Mouse (Mus musculus) ZHBTc4 (cell line): ENCODE results near the gene Stxbp5l.

ENCODE experiments used
- DNase-seq: peaks from one replicate; pipeline ENCODE4 v3.0.0-alpha.2; 2011; ENCODE audit warnings: low read depth, low spot score

Gene Stxbp5l

GRCm38 (mm10) chr16:37384821-37385344 is at the start of gene Stxbp5l:
TSS of gene Stxbp5l (minus strand) at chr16:37384962.
- peak; percentile 98 for DNase-seq

- no peak for DNase-seq
Measured at GRCm38 (mm10) chr16:37433418-37434204, 48.8 kb upstream of the Stxbp5l start.

GRCm38 (mm10) chr16:37425434-37425833 is 40.7 kb upstream of the Stxbp5l start:
- DNase-seq = no peak

- DNase-seq = no peak
Measured at GRCm38 (mm10) chr16:37422874-37423273, 38.1 kb upstream of the Stxbp5l start.

- no peak for DNase-seq
Measured at GRCm38 (mm10) chr16:37421851-37422250, 37.1 kb upstream of the Stxbp5l start.

- no peak for DNase-seq
Measured at GRCm38 (mm10) chr16:37420512-37420911, 35.8 kb upstream of the Stxbp5l start.

- no peak for DNase-seq
Measured at GRCm38 (mm10) chr16:37405536-37405935, 20.8 kb upstream of the Stxbp5l start.

- no peak for DNase-seq
Measured at GRCm38 (mm10) chr16:37404922-37405321, 20.2 kb upstream of the Stxbp5l start.

GRCm38 (mm10) chr16:37389964-37390363 is 5.2 kb upstream of the Stxbp5l start:
- DNase-seq = no peak

- DNase-seq = no peak
Measured at GRCm38 (mm10) chr16:37389201-37389905, 4.6 kb upstream of the Stxbp5l start.

GRCm38 (mm10) chr16:37384369-37384768 is 393 bp downstream of the Stxbp5l start:
- peak; percentile 77 for DNase-seq

GRCm38 (mm10) chr16:37383426-37383825 is 1.3 kb downstream of the Stxbp5l start:
- no peak for DNase-seq

- no peak for DNase-seq
Measured at GRCm38 (mm10) chr16:37372716-37373115, 12.0 kb downstream of the Stxbp5l start.

GRCm38 (mm10) chr16:37367426-37367825 is 17.3 kb downstream of the Stxbp5l start:
- DNase-seq = no peak

GRCm38 (mm10) chr16:37363958-37364357 is 20.8 kb downstream of the Stxbp5l start:
- DNase-seq = no peak

- DNase-seq = no peak
Measured at GRCm38 (mm10) chr16:37355621-37356020, 29.1 kb downstream of the Stxbp5l start.

GRCm38 (mm10) chr16:37347092-37347491 is 37.7 kb downstream of the Stxbp5l start:
- DNase-seq = peak; percentile 8

GRCm38 (mm10) chr16:37344960-37345359 is 39.8 kb downstream of the Stxbp5l start:
- DNase-seq = no peak

GRCm38 (mm10) chr16:37341446-37341845 is 43.3 kb downstream of the Stxbp5l start:
- DNase-seq = peak; percentile 65

GRCm38 (mm10) chr16:37338177-37338576 is 46.6 kb downstream of the Stxbp5l start:
- DNase-seq = no peak

- DNase-seq = no peak
Measured at GRCm38 (mm10) chr16:37337529-37337928, 47.2 kb downstream of the Stxbp5l start.

GRCm38 (mm10) chr16:37304441-37304840 is 80.3 kb downstream of the Stxbp5l start:
- no peak for DNase-seq

- peak; percentile 4 for DNase-seq
Measured at GRCm38 (mm10) chr16:37292593-37292992, 92.2 kb downstream of the Stxbp5l start.
